Mouse (Mus musculus): ENCODE measurements at regions not wholly inside any gene's neighbourhood (a gene's known extent, or its start where the extent isn't known, plus 50 kb on each side); places are given as distances from the start of the nearest gene placed in this dataset.

GRCm38 (mm10) chr2:38439191-38439590, 72.3 kb upstream of the Nek6 start:
- H3K4me3 ChIP-seq (replicated peaks; ENCODE audit: low read length), result no peak overlapping the region
- H3K27ac ChIP-seq (ENCODE audit: low read length), result no peak overlapping the region
- H3K36me3 ChIP-seq (ENCODE audit: control insufficient read depth, insufficient read depth, low read length), result no peaks in the 10 kb centered on the region
- H3K4me2 ChIP-seq (ENCODE audit: low read depth, low read length), result no peak overlapping the region
- H3K27me3 ChIP-seq (ENCODE audit: control insufficient read depth, insufficient read depth, low read length), result no peaks in the 10 kb centered on the region
- no peak for ATAC-seq (ENCODE audit: insufficient read depth, low FRiP score)
- H3K4me1 ChIP-seq (ENCODE audit: control insufficient read depth, insufficient read depth, low read length), result no peaks in the 10 kb centered on the region
- no peaks in the 10 kb centered on the region for H3K9me3 ChIP-seq (replicated peaks; ENCODE audit: control insufficient read depth, low read length)
- WGBS, result 92% methylated on average over 6 of the region's 6 CpGs
- H3K9ac ChIP-seq (ENCODE audit: low read length), result no peak overlapping the region

GRCm38 (mm10) chr2:38439973-38440372, 71.5 kb upstream of the Nek6 start:
- H3K27ac ChIP-seq (ENCODE audit: low read length), result no peak overlapping the region
- H3K9ac ChIP-seq (ENCODE audit: low read length), result no peak overlapping the region
- H3K4me3 ChIP-seq (replicated peaks; ENCODE audit: low read length), result no peak overlapping the region
- H3K36me3 ChIP-seq (ENCODE audit: control insufficient read depth, insufficient read depth, low read length), result no peaks in the 10 kb centered on the region
- H3K9me3 ChIP-seq (replicated peaks; ENCODE audit: control insufficient read depth, low read length), result no peaks in the 10 kb centered on the region
- no peak for ATAC-seq (ENCODE audit: insufficient read depth, low FRiP score)
- H3K27me3 ChIP-seq (ENCODE audit: control insufficient read depth, insufficient read depth, low read length), result no peaks in the 10 kb centered on the region
- H3K4me1 ChIP-seq (ENCODE audit: control insufficient read depth, insufficient read depth, low read length), result no peaks in the 10 kb centered on the region
- 75% methylated on average over 5 of the region's 5 CpGs for WGBS
- H3K4me2 ChIP-seq (ENCODE audit: low read depth, low read length), result no peak overlapping the region

DNA sequence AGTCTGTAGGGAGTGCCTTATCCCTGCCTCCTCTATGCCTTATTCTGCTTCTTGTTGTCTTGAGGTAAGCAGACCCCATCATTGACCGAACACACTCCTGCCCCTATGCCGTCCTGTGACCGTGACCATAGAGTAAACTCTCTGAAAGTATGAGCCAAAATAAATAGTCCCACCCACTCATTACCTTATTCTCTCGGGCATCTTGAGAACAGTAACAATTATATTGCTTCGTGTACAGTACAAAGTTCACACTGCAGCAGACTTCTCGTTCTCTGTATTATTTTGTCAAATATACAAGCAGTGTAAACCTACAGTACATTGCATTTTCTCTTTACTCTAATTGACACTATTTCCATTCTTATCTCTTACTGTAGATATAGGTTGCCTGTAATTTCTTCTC, 62.4 kb upstream of the Nek6 start:
- Histone ChIP-seq H3K9ac (ENCODE audit: low read length) (no peak overlapping the region), H3K27me3 (ENCODE audit: control insufficient read depth, insufficient read depth, low read length) (no peaks in the 10 kb centered on the region), H3K4me1 (ENCODE audit: control insufficient read depth, insufficient read depth, low read length) (no peaks in the 10 kb centered on the region), H3K4me3 (replicated peaks; ENCODE audit: low read length) (no peak overlapping the region), H3K36me3 (ENCODE audit: control insufficient read depth, insufficient read depth, low read length) (no peaks in the 10 kb centered on the region), H3K27ac (ENCODE audit: low read length) (no peak overlapping the region), H3K9me3 (replicated peaks; ENCODE audit: control insufficient read depth, low read length) (no peaks in the 10 kb centered on the region), H3K4me2 (ENCODE audit: low read depth, low read length) (no peak overlapping the region)
- ATAC-seq (ENCODE audit: insufficient read depth, low FRiP score), result peak; percentile 58; the same call in 1 of the 2 replicates
- WGBS, result 68% methylated on average over 6 of the region's 6 CpGs

DNA sequence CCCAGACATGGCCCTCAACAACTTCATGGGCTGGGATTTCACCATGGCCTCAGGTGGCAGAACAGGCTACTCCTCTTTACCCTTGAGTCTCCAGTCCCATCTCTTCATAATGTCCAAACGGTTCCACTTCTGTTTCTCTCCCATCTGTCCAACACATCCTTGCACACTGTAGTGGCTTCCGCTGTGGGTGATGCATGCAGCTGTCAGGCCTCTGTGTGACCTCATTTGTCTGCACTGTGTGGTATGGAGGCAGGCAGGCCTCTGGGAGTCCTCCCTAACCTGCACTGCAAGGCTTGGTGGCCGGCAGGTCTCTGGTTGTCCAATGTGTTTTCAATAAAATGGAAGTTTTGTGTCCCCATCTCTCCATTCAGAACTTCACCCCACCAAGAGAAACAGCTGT, 54.9 kb upstream of the Nek6 start:
- no peak overlapping the region for H3K4me2 ChIP-seq (ENCODE audit: low read depth, low read length)
- no peak overlapping the region for H3K9ac ChIP-seq (ENCODE audit: low read length)
- peaks cover 8% of the 10 kb centered on the region for H3K4me1 ChIP-seq (ENCODE audit: control insufficient read depth, insufficient read depth, low read length)
- H3K9me3 ChIP-seq (replicated peaks; ENCODE audit: control insufficient read depth, low read length), result no peaks in the 10 kb centered on the region
- no peak overlapping the region for H3K27ac ChIP-seq (ENCODE audit: low read length)
- H3K36me3 ChIP-seq (ENCODE audit: control insufficient read depth, insufficient read depth, low read length), result no peaks in the 10 kb centered on the region
- no peak overlapping the region for H3K4me3 ChIP-seq (replicated peaks; ENCODE audit: low read length)
- 81% methylated on average over 3 of the region's 3 CpGs for whole genome bisulfite sequencing
- H3K27me3 ChIP-seq (ENCODE audit: control insufficient read depth, insufficient read depth, low read length), result no peaks in the 10 kb centered on the region
- ATAC-seq (ENCODE audit: insufficient read depth, low FRiP score), result no peak

- Histone ChIP-seq H3K4me3 (replicated peaks; ENCODE audit: low read length) (no peak overlapping the region), H3K4me2 (ENCODE audit: low read depth, low read length) (no peak overlapping the region), H3K27ac (ENCODE audit: low read length) (no peak overlapping the region), H3K9ac (ENCODE audit: low read length) (no peak overlapping the region), H3K9me3 (replicated peaks; ENCODE audit: control insufficient read depth, low read length) (no peaks in the 10 kb centered on the region), H3K36me3 (ENCODE audit: control insufficient read depth, insufficient read depth, low read length) (no peaks in the 10 kb centered on the region), H3K4me1 (ENCODE audit: control insufficient read depth, insufficient read depth, low read length) (peaks cover 8% of the 10 kb centered on the region), H3K27me3 (ENCODE audit: control insufficient read depth, insufficient read depth, low read length) (no peaks in the 10 kb centered on the region)
- no peak for ATAC-seq (ENCODE audit: insufficient read depth, low FRiP score)
- 83% methylated on average over 2 of the region's 2 CpGs for WGBS
Observed at GRCm38 (mm10) chr2:38460367-38460766, 51.1 kb upstream of the Nek6 start.

- Histone ChIP-seq H3K9ac (ENCODE audit: low read length) (0 out of 2 replicates have a peak overlapping the region, but pooled peaks have one; percentile 19), H3K27me3 (ENCODE audit: control insufficient read depth, insufficient read depth, low read length) (no peaks in the 10 kb centered on the region), H3K4me3 (replicated peaks; ENCODE audit: low read length) (no peak overlapping the region), H3K36me3 (ENCODE audit: control insufficient read depth, insufficient read depth, low read length) (no peaks in the 10 kb centered on the region), H3K4me2 (ENCODE audit: low read depth, low read length) (no peak overlapping the region), H3K9me3 (replicated peaks; ENCODE audit: control insufficient read depth, low read length) (no peaks in the 10 kb centered on the region), H3K4me1 (ENCODE audit: control insufficient read depth, insufficient read depth, low read length) (peaks cover 8% of the 10 kb centered on the region), H3K27ac (ENCODE audit: low read length) (no peak overlapping the region)
- ATAC-seq (ENCODE audit: insufficient read depth, low FRiP score), result 0 out of 2 replicates have a peak, but pooled peaks have one; percentile 14
- WGBS, result 34% methylated on average over 6 of the region's 6 CpGs
Observed at GRCm38 (mm10) chr2:38460825-38461540, 50.5 kb upstream of the Nek6 start.

Measured in stomach, embryonic 16.5 days (tissue).